Mouse (Mus musculus): ENCODE measurements around the gene Kirrel3. TPM values are rescaled to one million over a fixed set of nuclear protein-coding genes. Genes with fewer than 3 reads are reported as not detected.

Kirrel3 gene
- polyA plus RNA-seq, 1 experiment from 2014 or later, result 48.9 TPM

GRCm38 (mm10) chr9:34628841-34629240 lies 143.1 kb downstream of the Kirrel3 start:
- no peaks in the 10 kb centered on the region for H3K27me3 ChIP-seq (replicated peaks; ENCODE audit: control insufficient read depth, insufficient read depth, low read length)
- no peaks in the 10 kb centered on the region for H3K36me3 ChIP-seq (ENCODE audit: control insufficient read depth, insufficient read depth, low read length)
- H3K4me1 ChIP-seq (ENCODE audit: control insufficient read depth, insufficient read depth, low read depth, low read length), result no peaks in the 10 kb centered on the region
- ATAC-seq, result no peak
- H3K9me3 ChIP-seq (ENCODE audit: control insufficient read depth, low read length), result no peaks in the 10 kb centered on the region
- H3K4me3 ChIP-seq (ENCODE audit: low read length), result no peak overlapping the region
- 74% methylated on average over 3 of the region's 3 CpGs for WGBS
- no peak overlapping the region for H3K4me2 ChIP-seq (ENCODE audit: low read length)
- no peak overlapping the region for H3K9ac ChIP-seq (ENCODE audit: low read depth, low read length)
- no peak overlapping the region for H3K27ac ChIP-seq (ENCODE audit: low read depth, low read length)

GRCm38 (mm10) chr9:34635696-34636095 lies 150.0 kb downstream of the Kirrel3 start:
- no peak overlapping the region for H3K4me2 ChIP-seq (ENCODE audit: low read length)
- no peak overlapping the region for H3K9ac ChIP-seq (ENCODE audit: low read depth, low read length)
- ATAC-seq, result no peak
- H3K4me1 ChIP-seq (ENCODE audit: control insufficient read depth, insufficient read depth, low read depth, low read length), result no peaks in the 10 kb centered on the region
- H3K27me3 ChIP-seq (replicated peaks; ENCODE audit: control insufficient read depth, insufficient read depth, low read length), result no peaks in the 10 kb centered on the region
- H3K4me3 ChIP-seq (ENCODE audit: low read length), result no peak overlapping the region
- WGBS, result 74% methylated on average over 6 of the region's 6 CpGs
- no peaks in the 10 kb centered on the region; the same call in 1 of the 2 replicates for H3K9me3 ChIP-seq (ENCODE audit: control insufficient read depth, low read length)
- no peaks in the 10 kb centered on the region for H3K36me3 ChIP-seq (ENCODE audit: control insufficient read depth, insufficient read depth, low read length)
- H3K27ac ChIP-seq (ENCODE audit: low read depth, low read length), result no peak overlapping the region

DNA sequence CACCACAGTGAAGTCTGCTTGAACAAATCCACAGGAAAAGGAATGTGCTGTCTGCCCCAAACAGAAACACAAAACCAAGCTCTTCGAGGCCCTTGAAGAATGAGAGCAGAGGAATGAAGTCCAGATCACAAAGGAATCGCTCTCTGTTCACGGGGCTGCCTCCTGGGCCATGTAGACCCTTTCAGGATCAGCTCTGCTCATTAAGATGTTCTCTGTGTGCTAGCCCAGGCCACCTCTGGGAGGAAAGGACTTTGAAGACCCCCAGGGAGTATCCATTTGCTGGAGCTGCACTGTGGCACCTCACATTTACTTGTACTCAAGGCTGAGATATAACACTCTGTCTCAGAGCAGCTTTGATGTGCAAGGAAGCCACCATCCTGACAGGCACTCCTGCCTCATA lies 158.2 kb downstream of the Kirrel3 start:
- Histone ChIP-seq H3K4me2 (ENCODE audit: low read length) (no peak overlapping the region), H3K4me1 (ENCODE audit: control insufficient read depth, insufficient read depth, low read depth, low read length) (no peaks in the 10 kb centered on the region; the same call in 1 of the 2 replicates), H3K9me3 (ENCODE audit: control insufficient read depth, low read length) (no peaks in the 10 kb centered on the region; the same call in 1 of the 2 replicates), H3K4me3 (ENCODE audit: low read length) (no peak overlapping the region), H3K36me3 (ENCODE audit: control insufficient read depth, insufficient read depth, low read length) (no peaks in the 10 kb centered on the region), H3K27ac (ENCODE audit: low read depth, low read length) (no peak overlapping the region), H3K27me3 (replicated peaks; ENCODE audit: control insufficient read depth, insufficient read depth, low read length) (no peaks in the 10 kb centered on the region), H3K9ac (ENCODE audit: low read depth, low read length) (no peak overlapping the region)
- 23% methylated on average over 3 of the region's 3 CpGs for WGBS
- no peak for ATAC-seq

GRCm38 (mm10) chr9:34644392-34644791 lies 158.7 kb downstream of the Kirrel3 start:
- Histone ChIP-seq H3K4me2 (ENCODE audit: low read length) (no peak overlapping the region), H3K27me3 (replicated peaks; ENCODE audit: control insufficient read depth, insufficient read depth, low read length) (no peaks in the 10 kb centered on the region), H3K4me3 (ENCODE audit: low read length) (no peak overlapping the region), H3K9ac (ENCODE audit: low read depth, low read length) (no peak overlapping the region), H3K36me3 (ENCODE audit: control insufficient read depth, insufficient read depth, low read length) (no peaks in the 10 kb centered on the region), H3K27ac (ENCODE audit: low read depth, low read length) (no peak overlapping the region), H3K9me3 (ENCODE audit: control insufficient read depth, low read length) (no peaks in the 10 kb centered on the region; the same call in 1 of the 2 replicates), H3K4me1 (ENCODE audit: control insufficient read depth, insufficient read depth, low read depth, low read length) (no peaks in the 10 kb centered on the region; the same call in 1 of the 2 replicates)
- WGBS, result 60% methylated on average over 8 of the region's 8 CpGs
- ATAC-seq, result no peak; the same call in 1 of the 2 replicates

DNA sequence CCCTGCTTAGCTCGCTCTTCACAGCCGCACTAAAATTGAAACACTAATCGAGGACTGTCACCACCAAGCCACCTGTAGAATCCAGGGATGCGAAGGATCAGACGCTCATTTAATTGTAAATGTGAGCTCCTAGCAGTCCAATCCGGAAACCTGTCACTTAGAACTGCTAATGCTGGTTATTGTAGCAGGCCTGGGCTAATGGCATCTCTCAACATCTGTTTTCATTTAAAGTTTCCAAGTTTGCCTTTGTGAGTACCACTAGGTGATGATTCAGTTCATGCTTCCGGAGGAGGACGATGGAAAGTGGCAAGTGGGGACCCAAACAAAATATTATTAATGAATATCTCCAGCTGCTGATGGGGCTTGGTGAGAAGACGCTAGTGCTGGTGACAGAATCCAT lies 161.1 kb downstream of the Kirrel3 start:
- Histone ChIP-seq H3K4me2 (ENCODE audit: low read length) (no peak overlapping the region), H3K27ac (ENCODE audit: low read depth, low read length) (no peak overlapping the region), H3K27me3 (replicated peaks; ENCODE audit: control insufficient read depth, insufficient read depth, low read length) (no peaks in the 10 kb centered on the region), H3K9ac (ENCODE audit: low read depth, low read length) (no peak overlapping the region), H3K36me3 (ENCODE audit: control insufficient read depth, insufficient read depth, low read length) (no peaks in the 10 kb centered on the region), H3K4me1 (ENCODE audit: control insufficient read depth, insufficient read depth, low read depth, low read length) (no peaks in the 10 kb centered on the region; the same call in 1 of the 2 replicates), H3K9me3 (ENCODE audit: control insufficient read depth, low read length) (no peaks in the 10 kb centered on the region), H3K4me3 (ENCODE audit: low read length) (no peak overlapping the region)
- WGBS, result 85% methylated on average over 9 of the region's 9 CpGs
- no peak for ATAC-seq

DNA sequence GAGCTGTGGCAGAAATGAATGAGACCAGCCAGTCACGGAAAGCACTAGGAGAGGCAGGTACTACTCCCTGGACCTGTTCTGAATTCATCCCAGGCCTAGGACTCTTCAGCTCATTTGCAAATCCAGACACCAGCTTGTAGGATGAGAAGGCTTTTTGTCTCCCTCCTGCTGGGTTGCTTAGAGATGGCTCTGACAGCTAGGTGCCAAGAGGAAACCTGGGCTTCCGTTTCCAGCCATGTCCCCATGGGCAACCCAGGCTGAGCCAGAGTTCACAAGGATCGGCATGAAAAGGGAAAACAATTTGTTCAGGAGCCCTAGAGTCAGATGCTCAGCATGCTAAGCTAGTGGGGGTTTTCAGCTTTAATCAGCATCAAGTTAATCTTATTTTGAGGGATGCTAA lies 166.6 kb downstream of the Kirrel3 start:
- Histone ChIP-seq H3K4me2 (ENCODE audit: low read length) (no peak overlapping the region), H3K9ac (ENCODE audit: low read depth, low read length) (no peak overlapping the region), H3K4me1 (ENCODE audit: control insufficient read depth, insufficient read depth, low read depth, low read length) (no peaks in the 10 kb centered on the region), H3K36me3 (ENCODE audit: control insufficient read depth, insufficient read depth, low read length) (no peaks in the 10 kb centered on the region), H3K27ac (ENCODE audit: low read depth, low read length) (no peak overlapping the region), H3K27me3 (replicated peaks; ENCODE audit: control insufficient read depth, insufficient read depth, low read length) (no peaks in the 10 kb centered on the region), H3K4me3 (ENCODE audit: low read length) (no peak overlapping the region), H3K9me3 (ENCODE audit: control insufficient read depth, low read length) (no peaks in the 10 kb centered on the region)
- ATAC-seq, result no peak
- 48% methylated on average over 3 of the region's 3 CpGs for WGBS

- Histone ChIP-seq H3K4me3 (ENCODE audit: low read length) (no peak overlapping the region), H3K9me3 (ENCODE audit: control insufficient read depth, low read length) (no peaks in the 10 kb centered on the region), H3K4me2 (ENCODE audit: low read length) (no peak overlapping the region), H3K27me3 (replicated peaks; ENCODE audit: control insufficient read depth, insufficient read depth, low read length) (no peaks in the 10 kb centered on the region), H3K4me1 (ENCODE audit: control insufficient read depth, insufficient read depth, low read depth, low read length) (no peaks in the 10 kb centered on the region), H3K9ac (ENCODE audit: low read depth, low read length) (no peak overlapping the region), H3K36me3 (ENCODE audit: control insufficient read depth, insufficient read depth, low read length) (no peaks in the 10 kb centered on the region), H3K27ac (ENCODE audit: low read depth, low read length) (no peak overlapping the region)
- WGBS, result 100% methylated on average over 1 of the region's 1 CpGs
- no peak for ATAC-seq
Measured at GRCm38 (mm10) chr9:34653141-34653540, 167.4 kb downstream of the Kirrel3 start.

DNA sequence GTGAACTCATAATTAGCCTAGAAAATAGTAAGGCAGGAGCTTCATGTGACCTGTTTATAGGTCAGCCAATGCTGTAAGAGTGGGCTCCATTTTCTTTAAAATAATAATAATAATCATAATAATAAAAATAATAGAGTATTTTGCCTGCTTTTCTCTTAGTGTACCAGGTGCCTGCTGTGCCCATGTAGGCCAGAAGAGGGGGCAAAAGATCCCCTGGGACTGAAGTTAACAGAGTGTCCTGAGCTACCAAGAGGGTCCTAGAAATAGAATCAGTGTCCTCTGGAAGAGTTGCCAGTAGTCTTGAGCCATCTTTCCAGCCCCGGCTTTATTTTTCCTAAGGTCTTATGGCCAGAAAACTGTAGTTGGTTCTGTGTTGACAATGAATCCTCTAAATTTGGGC lies 174.9 kb downstream of the Kirrel3 start:
- peaks cover 2% of the 10 kb centered on the region; the same call in 1 of the 2 replicates for H3K4me1 ChIP-seq (ENCODE audit: control insufficient read depth, insufficient read depth, low read depth, low read length)
- WGBS, result 74% methylated on average over 1 of the region's 1 CpGs
- H3K9me3 ChIP-seq (ENCODE audit: control insufficient read depth, low read length), result no peaks in the 10 kb centered on the region
- no peak for ATAC-seq
- no peak overlapping the region for H3K9ac ChIP-seq (ENCODE audit: low read depth, low read length)
- H3K27ac ChIP-seq (ENCODE audit: low read depth, low read length), result no peak overlapping the region
- H3K4me2 ChIP-seq (ENCODE audit: low read length), result no peak overlapping the region
- no peaks in the 10 kb centered on the region for H3K27me3 ChIP-seq (replicated peaks; ENCODE audit: control insufficient read depth, insufficient read depth, low read length)
- no peak overlapping the region for H3K4me3 ChIP-seq (ENCODE audit: low read length)
- no peaks in the 10 kb centered on the region for H3K36me3 ChIP-seq (ENCODE audit: control insufficient read depth, insufficient read depth, low read length)

- Histone ChIP-seq H3K4me2 (ENCODE audit: low read length) (no peak overlapping the region), H3K4me1 (ENCODE audit: control insufficient read depth, insufficient read depth, low read depth, low read length) (peaks cover 10% of the 10 kb centered on the region), H3K36me3 (ENCODE audit: control insufficient read depth, insufficient read depth, low read length) (no peaks in the 10 kb centered on the region), H3K9ac (ENCODE audit: low read depth, low read length) (no peak overlapping the region), H3K4me3 (ENCODE audit: low read length) (no peak overlapping the region), H3K27me3 (replicated peaks; ENCODE audit: control insufficient read depth, insufficient read depth, low read length) (no peaks in the 10 kb centered on the region), H3K9me3 (ENCODE audit: control insufficient read depth, low read length) (no peaks in the 10 kb centered on the region), H3K27ac (ENCODE audit: low read depth, low read length) (no peak overlapping the region)
- peak; percentile 69 for ATAC-seq
- 38% methylated on average over 6 of the region's 6 CpGs for WGBS
Measured at GRCm38 (mm10) chr9:34663412-34663811, 177.7 kb downstream of the Kirrel3 start.

Measured in hindbrain, embryonic 16.5 days (tissue).